Mouse (Mus musculus): ENCODE results near the gene Zfp457. TPM values are rescaled to one million over a fixed set of nuclear protein-coding genes. Genes with fewer than 3 reads are reported as not detected.

Gene Zfp457
- 0.72 TPM in 1 of 2 replicates, not detected in the other for polyA plus RNA-seq (2011; ENCODE audit: insufficient read depth, insufficient read length, low read depth, missing spikeins)

DNA sequence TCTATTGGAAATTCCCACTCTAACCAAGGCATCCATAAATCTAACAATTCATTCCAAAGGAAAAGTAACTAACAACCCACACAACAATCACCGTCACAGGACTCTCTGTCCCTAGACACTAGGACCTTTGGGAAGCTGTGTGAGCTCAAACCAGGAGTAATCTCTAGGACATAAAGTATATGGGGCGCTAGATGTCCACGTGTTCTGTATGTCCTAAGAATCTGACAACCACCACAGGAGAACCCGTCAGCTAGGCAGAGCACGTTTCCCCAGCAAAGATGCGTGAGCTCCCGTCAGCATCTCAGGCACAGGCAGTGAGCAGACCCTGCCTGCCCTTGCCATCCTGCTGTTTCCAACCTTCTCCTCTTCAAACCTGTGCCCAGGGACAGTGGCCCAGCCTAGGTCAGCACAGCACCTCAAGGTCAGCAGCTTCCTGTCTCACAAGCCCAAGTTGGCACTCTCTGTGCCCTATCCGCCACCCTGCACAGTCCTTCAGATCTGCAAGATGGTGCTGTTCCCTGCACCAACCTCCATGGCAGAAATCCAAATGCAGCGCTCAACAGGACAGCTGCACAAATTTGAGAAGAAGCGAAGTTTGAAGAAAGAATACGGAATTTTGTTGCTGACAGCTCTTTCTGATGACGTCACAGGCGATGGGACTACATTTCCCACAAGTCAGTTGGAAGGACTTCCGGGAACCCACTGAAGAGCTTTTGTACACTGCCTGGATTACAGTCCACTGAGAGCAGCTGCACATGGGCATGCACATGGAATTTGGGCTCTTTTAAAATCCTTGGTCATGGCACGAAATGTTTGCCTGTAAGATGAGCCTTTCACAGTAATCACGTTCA, at the start of gene Zfp457:
TSS of gene Zfp457 (minus strand) at position 664 of the 851 bp plus-strand sequence.
- Histone ChIP-seq H3K9me3 (replicated peaks; ENCODE audit: control insufficient read depth, insufficient read depth, low read length, poor library complexity, severe bottlenecking) (no peaks in the 10 kb centered on the region), H3K36me3 (ENCODE audit: control insufficient read depth, insufficient read depth, low read length, poor library complexity, severe bottlenecking) (no peaks in the 10 kb centered on the region), H3K27me3 (ENCODE audit: control insufficient read depth, insufficient read depth, low read length, poor library complexity, severe bottlenecking) (no peaks in the 10 kb centered on the region), H3K4me1 (ENCODE audit: control insufficient read depth, insufficient read depth, low read length) (no peaks in the 10 kb centered on the region), H3K4me3 (ENCODE audit: low read depth, low read length) (peak within 1 kb of the TSS; percentile 71), H3K27ac (ENCODE audit: insufficient read depth, low read length) (no peak within 1 kb of the TSS), H3K9ac (ENCODE audit: low read depth, poor library complexity, severe bottlenecking) (no peak within 1 kb of the TSS)
- no peak for TF ChIP-seq POLR2A (IDR thresholded peaks at IDR 0.05; ENCODE audit: insufficient read depth, low read length)
- TF ChIP-seq EP300 (IDR thresholded peaks at IDR 0.05; ENCODE audit: insufficient read depth, low read depth, low read length), result no peak
- no peak for TF ChIP-seq CTCF (IDR thresholded peaks at IDR 0.05; ENCODE audit: low read depth, low read length)

DNA sequence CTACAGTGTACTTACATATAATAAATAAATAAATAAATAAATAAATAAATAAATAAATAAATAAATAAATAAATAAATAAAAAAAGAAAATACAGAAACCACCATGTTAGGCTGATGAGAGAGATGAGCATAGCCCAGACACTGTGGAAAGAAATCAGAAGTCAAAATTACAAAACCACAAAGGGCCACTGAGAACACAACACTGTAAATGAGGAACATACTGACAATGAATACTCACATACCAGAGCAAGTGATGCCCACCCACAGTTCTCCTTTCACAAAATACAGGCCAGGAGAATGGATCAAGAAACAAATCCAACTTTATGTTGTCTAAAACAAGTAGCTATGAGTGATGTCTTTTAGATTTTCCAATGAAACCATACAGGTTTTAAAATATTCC, 45.6 kb upstream of the Zfp457 start:
- no peaks in the 10 kb centered on the region for H3K36me3 ChIP-seq (ENCODE audit: control insufficient read depth, insufficient read depth, low read length, poor library complexity, severe bottlenecking)
- TF ChIP-seq POLR2A (IDR thresholded peaks at IDR 0.05; ENCODE audit: insufficient read depth, low read length), result no peak
- TF ChIP-seq CTCF (IDR thresholded peaks at IDR 0.05; ENCODE audit: low read depth, low read length), result no peak
- TF ChIP-seq EP300 (IDR thresholded peaks at IDR 0.05; ENCODE audit: insufficient read depth, low read depth, low read length), result no peak
- H3K4me1 ChIP-seq (ENCODE audit: control insufficient read depth, insufficient read depth, low read length), result no peaks in the 10 kb centered on the region
- H3K27me3 ChIP-seq (ENCODE audit: control insufficient read depth, insufficient read depth, low read length, poor library complexity, severe bottlenecking), result no peaks in the 10 kb centered on the region
- no peaks in the 10 kb centered on the region for H3K9me3 ChIP-seq (replicated peaks; ENCODE audit: control insufficient read depth, insufficient read depth, low read length, poor library complexity, severe bottlenecking)
- no peak overlapping the region for H3K9ac ChIP-seq (ENCODE audit: low read depth, poor library complexity, severe bottlenecking)
- H3K27ac ChIP-seq (ENCODE audit: insufficient read depth, low read length), result no peak overlapping the region
- no peak overlapping the region for H3K4me3 ChIP-seq (ENCODE audit: low read depth, low read length)

DNA sequence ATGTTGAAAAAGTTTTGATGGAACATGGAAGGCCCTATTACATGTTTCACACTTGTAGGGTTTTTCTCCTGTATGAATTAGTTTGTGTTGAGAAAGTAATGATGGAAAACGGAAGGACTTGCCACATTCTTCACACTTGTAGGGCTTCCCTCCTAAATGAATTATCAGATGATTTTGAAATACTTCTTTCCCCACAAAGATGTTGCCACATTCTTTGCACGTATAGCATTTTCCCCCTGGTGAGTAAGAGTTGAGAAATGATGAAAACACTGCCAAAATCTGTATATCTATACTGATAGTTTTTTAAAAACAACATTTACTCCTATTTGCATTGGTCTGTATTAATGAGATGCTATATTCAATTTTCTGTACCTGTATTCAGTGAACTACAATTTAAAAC, 37.1 kb upstream of the Zfp457 start:
- H3K4me1 ChIP-seq (ENCODE audit: control insufficient read depth, insufficient read depth, low read length), result no peaks in the 10 kb centered on the region
- no peak for TF ChIP-seq POLR2A (IDR thresholded peaks at IDR 0.05; ENCODE audit: insufficient read depth, low read length)
- TF ChIP-seq CTCF (IDR thresholded peaks at IDR 0.05; ENCODE audit: low read depth, low read length), result no peak
- no peak for TF ChIP-seq EP300 (IDR thresholded peaks at IDR 0.05; ENCODE audit: insufficient read depth, low read depth, low read length)
- no peaks in the 10 kb centered on the region for H3K9me3 ChIP-seq (replicated peaks; ENCODE audit: control insufficient read depth, insufficient read depth, low read length, poor library complexity, severe bottlenecking)

DNA sequence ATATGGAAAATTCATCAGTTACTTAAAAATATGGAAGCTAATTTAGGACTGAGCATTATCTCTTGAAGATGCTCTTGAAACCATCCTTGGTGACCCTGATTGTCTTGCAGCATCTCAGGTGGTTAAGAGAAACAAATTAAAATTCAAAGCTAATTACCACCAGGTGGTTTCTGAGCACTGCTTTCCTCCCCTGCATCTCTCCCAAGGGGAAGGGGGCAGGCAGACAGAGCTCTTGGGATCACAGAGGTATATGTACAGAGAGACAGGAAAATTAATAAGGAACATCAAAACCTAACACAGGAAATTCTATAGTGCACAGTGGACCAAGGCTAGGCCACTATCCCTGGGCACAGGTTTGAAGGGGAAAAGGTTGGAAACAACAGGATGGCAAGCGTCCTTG, 26.6 kb upstream of the Zfp457 start:
- 0 out of 2 replicates have a peak overlapping the region, but pooled peaks have one; percentile 4 for H3K9ac ChIP-seq (ENCODE audit: low read depth, poor library complexity, severe bottlenecking)
- no peak overlapping the region for H3K27ac ChIP-seq (ENCODE audit: insufficient read depth, low read length)
- no peaks in the 10 kb centered on the region for H3K9me3 ChIP-seq (replicated peaks; ENCODE audit: control insufficient read depth, insufficient read depth, low read length, poor library complexity, severe bottlenecking)
- H3K27me3 ChIP-seq (ENCODE audit: control insufficient read depth, insufficient read depth, low read length, poor library complexity, severe bottlenecking), result no peaks in the 10 kb centered on the region
- TF ChIP-seq CTCF (IDR thresholded peaks at IDR 0.05; ENCODE audit: low read depth, low read length), result no peak
- no peak for TF ChIP-seq EP300 (IDR thresholded peaks at IDR 0.05; ENCODE audit: insufficient read depth, low read depth, low read length)
- TF ChIP-seq POLR2A (IDR thresholded peaks at IDR 0.05; ENCODE audit: insufficient read depth, low read length), result no peak
- H3K4me3 ChIP-seq (ENCODE audit: low read depth, low read length), result no peak overlapping the region
- no peaks in the 10 kb centered on the region for H3K4me1 ChIP-seq (ENCODE audit: control insufficient read depth, insufficient read depth, low read length)
- H3K36me3 ChIP-seq (ENCODE audit: control insufficient read depth, insufficient read depth, low read length, poor library complexity, severe bottlenecking), result no peaks in the 10 kb centered on the region

More for the DNA sequence above, 37.1 kb upstream of the Zfp457 start:
- Histone ChIP-seq H3K36me3 (ENCODE audit: control insufficient read depth, insufficient read depth, low read length, poor library complexity, severe bottlenecking) (no peaks in the 10 kb centered on the region; the same call in 1 of the 2 replicates), H3K4me3 (ENCODE audit: low read depth, low read length) (no peak overlapping the region), H3K27me3 (ENCODE audit: control insufficient read depth, insufficient read depth, low read length, poor library complexity, severe bottlenecking) (no peaks in the 10 kb centered on the region), H3K9ac (ENCODE audit: low read depth, poor library complexity, severe bottlenecking) (no peak overlapping the region), H3K27ac (ENCODE audit: insufficient read depth, low read length) (no peak overlapping the region)

DNA sequence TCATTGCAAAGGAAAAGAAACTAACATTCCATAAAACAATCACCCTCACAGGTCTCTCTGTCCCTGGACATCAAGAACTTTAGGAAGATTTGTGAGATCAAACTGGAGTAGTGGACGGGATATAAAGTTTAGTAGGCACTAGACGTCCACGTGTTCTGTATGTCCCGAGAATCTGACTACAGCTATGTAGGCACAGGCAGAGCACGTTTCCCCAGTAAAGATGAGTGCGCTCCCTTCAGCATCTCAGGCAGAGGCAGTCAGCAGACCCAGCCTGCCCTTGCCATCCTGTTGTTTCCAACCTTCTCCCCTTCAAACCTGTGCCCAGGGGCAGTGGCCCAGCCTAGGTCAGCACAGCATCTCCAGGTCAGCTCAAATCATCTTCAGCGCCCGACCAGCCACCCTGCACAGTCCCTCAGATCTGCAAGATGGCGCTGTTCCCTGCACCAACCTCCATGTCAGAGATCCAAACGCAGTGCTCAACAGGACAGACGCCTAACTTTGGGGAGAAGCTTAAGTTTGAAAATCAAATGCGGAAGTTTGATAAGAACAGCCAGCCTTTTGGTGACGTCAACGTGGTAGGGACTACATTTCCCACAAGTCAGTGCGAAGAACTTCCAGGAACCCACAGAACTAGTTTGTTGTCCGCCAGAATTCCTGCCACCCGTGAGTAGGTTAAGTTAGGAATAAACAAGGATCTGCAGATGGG, 25.9 kb upstream of the Zfp457 start, which contains the start of gene Zfp595:
TSS of gene Zfp595 (minus strand) at position 552 of the 706 bp plus-strand sequence.
- 0 out of 2 replicates have a peak within 1 kb of the TSS, but pooled peaks have one; percentile 4 for H3K9ac ChIP-seq (ENCODE audit: low read depth, poor library complexity, severe bottlenecking)
- H3K27me3 ChIP-seq (ENCODE audit: control insufficient read depth, insufficient read depth, low read length, poor library complexity, severe bottlenecking), result no peaks in the 10 kb centered on the region
- no peak within 1 kb of the TSS for H3K27ac ChIP-seq (ENCODE audit: insufficient read depth, low read length)
- TF ChIP-seq POLR2A (IDR thresholded peaks at IDR 0.05; ENCODE audit: insufficient read depth, low read length) (no peak), EP300 (IDR thresholded peaks at IDR 0.05; ENCODE audit: insufficient read depth, low read depth, low read length) (no peak), CTCF (IDR thresholded peaks at IDR 0.05; ENCODE audit: low read depth, low read length) (peak; percentile 75)
- no peaks in the 10 kb centered on the region for H3K9me3 ChIP-seq (replicated peaks; ENCODE audit: control insufficient read depth, insufficient read depth, low read length, poor library complexity, severe bottlenecking)
- H3K4me3 ChIP-seq (ENCODE audit: low read depth, low read length), result peak within 1 kb of the TSS; percentile 69
- H3K4me1 ChIP-seq (ENCODE audit: control insufficient read depth, insufficient read depth, low read length), result no peaks in the 10 kb centered on the region
- H3K36me3 ChIP-seq (ENCODE audit: control insufficient read depth, insufficient read depth, low read length, poor library complexity, severe bottlenecking), result no peaks in the 10 kb centered on the region
